Mouse (Mus musculus) neural tube, embryonic 11.5 days (tissue): ENCODE measurements around the gene Rps16. TPM values are rescaled to one million over a fixed set of nuclear protein-coding genes. Genes with fewer than 3 reads are reported as not detected.
"Not testable (repeated sequence)": the region's sequence is repeated elsewhere in the genome, so short reads cannot be mapped to it uniquely, and the experiment has no call there.

Experiments
- ATAC-seq: fragments of 200-750 bp; cut with Nextera tagmentation; 2 replicates; pipeline ENCODE4 v1.8.0; 2017; ENCODE audit warnings: moderate number of reproducible peaks, mild to moderate bottlenecking, moderate TSS enrichment, moderate library complexity; ENCODE audit not compliant: insufficient read depth, low FRiP score, low TSS enrichment
- DNase-seq: peaks from one replicate; pipeline ENCODE4 v3.0.0-alpha.2; 2015; ENCODE audit warnings: low spot score
- H3K27ac ChIP-seq: fragments of 300-500 bp; sonication (generic); 2 replicates; pipeline ENCODE4 v1.5.1; 2014; ENCODE audit warnings: low read depth, mild to moderate bottlenecking, low read length
- H3K27me3 ChIP-seq: fragments of 300-500 bp; sonication (generic); 2 replicates; pipeline ENCODE4 v1.6.1; 2014; ENCODE audit warnings: mild to moderate bottlenecking, low read length, mixed read lengths; ENCODE audit not compliant: control insufficient read depth, insufficient read depth
- H3K36me3 ChIP-seq: fragments of 300-500 bp; sonication (generic); 2 replicates; pipeline ENCODE4 v1.6.1; 2014; ENCODE audit warnings: mild to moderate bottlenecking, low read length, moderate library complexity, mixed read lengths; ENCODE audit not compliant: control insufficient read depth, insufficient read depth
- H3K4me1 ChIP-seq: fragments of 300-500 bp; sonication (generic); 2 replicates; pipeline ENCODE4 v1.6.1; 2014; ENCODE audit warnings: low read length, mixed read lengths; ENCODE audit not compliant: control insufficient read depth, insufficient read depth
- H3K4me2 ChIP-seq: fragments of 300-500 bp; sonication (generic); 2 replicates; pipeline ENCODE4 v1.6.1; 2014; ENCODE audit warnings: low read depth, mild to moderate bottlenecking, moderate library complexity
- H3K4me3 ChIP-seq: fragments of 300-500 bp; sonication (generic); 2 replicates; pipeline ENCODE4 v1.5.1; 2014; ENCODE audit warnings: low read depth, low read length
- H3K9ac ChIP-seq: fragments of 300-500 bp; sonication (generic); 2 replicates; pipeline ENCODE4 v1.6.1; 2014; ENCODE audit warnings: mild to moderate bottlenecking, low read length
- H3K9me3 ChIP-seq: fragments of 300-500 bp; sonication (generic); 2 replicates; pipeline ENCODE4 v1.6.1; 2016; ENCODE audit warnings: low read length; ENCODE audit not compliant: control insufficient read depth
- WGBS: fragments of 180-500 bp; shearing (Covaris S2); extraction: QIAGEN DNeasy Blood & Tissue Kit; methylation state at CpG from one replicate; pipeline ENCODE4 v1.1.7; 2014; 5-methylcytosine and 5-hydroxymethylcytosine counted together
- polyA plus RNA-seq: library from polyadenylated mRNA; unstranded; fragments of >200 nt; fragmentation: Nextera tagmentation; extraction: Ambion mirVana; gene quantifications from 2 replicates; pipeline ENCODE4 v1.2.1, GENCODE M21; 2014

Gene Rps16
- polyA plus RNA-seq, 1 experiment from 2014 or later, result 780 TPM

DNA sequence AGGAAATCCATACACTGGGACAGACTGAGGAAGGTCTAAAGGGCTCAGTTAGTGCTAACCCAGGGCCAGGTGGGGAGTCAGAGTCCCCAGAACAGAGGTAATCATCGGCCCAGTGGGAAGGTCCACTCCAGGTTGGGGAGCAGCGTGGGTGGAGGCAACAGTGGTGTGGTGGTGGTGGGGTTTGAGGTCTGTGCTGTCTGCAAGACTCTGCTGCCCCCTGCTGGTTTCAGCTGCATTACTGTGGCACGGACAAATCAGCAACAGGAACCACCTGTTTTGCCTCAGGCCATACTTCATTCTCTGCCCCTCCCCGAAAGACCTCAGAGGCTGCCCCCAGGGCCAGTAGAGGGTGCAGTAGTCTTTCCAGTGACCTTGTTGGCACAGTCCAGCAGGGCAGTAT is 36.0 kb downstream of the Rps16 start:
- H3K4me1 ChIP-seq, result peaks cover 7% of the 10 kb centered on the region
- no peaks in the 10 kb centered on the region for H3K27me3 ChIP-seq
- H3K4me3 ChIP-seq, result no peak overlapping the region
- no peak overlapping the region for H3K27ac ChIP-seq
- no peak overlapping the region for H3K9ac ChIP-seq
- H3K4me2 ChIP-seq, result no peak overlapping the region
- DNase-seq (peak; percentile 85), ATAC-seq (no peak; the same call in 1 of the 2 replicates)
- WGBS, result 28% methylated on average over 4 of the region's 4 CpGs
- peaks cover 14% of the 10 kb centered on the region for H3K36me3 ChIP-seq
- no peaks in the 10 kb centered on the region for H3K9me3 ChIP-seq

DNA sequence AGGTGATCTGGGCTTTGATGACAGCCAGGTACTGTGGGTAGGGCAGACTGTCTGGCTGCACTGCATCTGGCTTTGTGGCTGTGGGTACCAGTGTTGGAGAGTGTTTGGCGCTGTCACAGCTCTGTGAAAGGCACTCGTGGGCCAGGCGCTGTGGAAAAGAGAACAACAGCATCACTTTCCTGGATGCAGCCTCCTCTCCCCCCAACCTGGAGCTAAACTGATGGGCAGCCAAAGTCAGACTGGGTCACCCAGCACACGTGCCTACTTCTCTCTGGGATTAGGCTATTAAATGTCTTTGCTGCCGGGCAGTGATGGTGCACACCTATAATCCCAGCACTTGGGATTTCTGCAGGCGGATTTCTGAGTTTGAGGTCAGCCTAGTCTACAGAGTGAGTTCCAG is 36.4 kb downstream of the Rps16 start:
- ATAC-seq, H3K4me3 ChIP-seq, H3K27me3 ChIP-seq, H3K27ac ChIP-seq, H3K4me2 ChIP-seq, H3K9ac ChIP-seq, H3K9me3 ChIP-seq, H3K4me1 ChIP-seq, DNase-seq: not testable (repeated sequence)
- H3K36me3 ChIP-seq, result peaks cover 14% of the 10 kb centered on the region
- WGBS, result 83% methylated on average over 6 of the region's 6 CpGs

DNA sequence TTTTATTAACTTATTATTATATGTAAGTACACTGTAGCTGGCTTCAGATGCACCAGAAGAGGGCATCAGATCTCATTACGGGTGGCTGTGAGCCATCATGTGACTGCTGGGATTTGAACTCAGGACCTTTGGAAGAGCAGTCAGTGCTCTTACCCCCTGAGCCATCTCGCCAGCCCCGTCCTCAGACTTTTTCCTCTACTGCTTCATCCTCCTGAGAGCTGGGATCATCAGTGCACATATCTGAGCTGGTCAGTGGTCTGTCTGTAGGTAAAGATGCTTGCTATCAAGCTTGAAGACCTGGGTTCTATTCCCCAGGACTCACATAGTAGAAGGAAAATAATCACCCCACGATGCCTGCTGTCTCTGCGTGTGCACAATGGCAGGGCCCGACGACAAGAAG is 36.9 kb downstream of the Rps16 start:
- not testable (repeated sequence) for H3K4me3 ChIP-seq

DNA sequence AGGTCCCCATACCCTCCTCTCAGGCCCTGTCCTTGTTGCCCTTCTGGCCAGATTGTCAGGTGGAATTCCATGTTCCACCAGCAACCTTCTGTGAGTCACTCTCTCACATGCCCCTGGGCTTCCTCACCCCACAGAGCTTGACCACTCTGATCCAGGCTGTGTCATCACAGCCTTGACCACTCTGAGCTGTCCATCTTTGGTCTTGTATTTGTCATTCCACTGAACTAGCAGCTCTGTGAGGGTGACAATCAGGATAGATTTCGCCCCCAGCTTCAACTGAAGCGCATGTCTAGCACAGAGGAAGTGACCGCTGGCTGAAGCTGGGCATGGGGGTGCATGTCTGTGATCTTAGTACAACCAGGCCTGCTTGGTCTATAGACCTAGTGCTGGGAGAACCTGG is 39.9 kb downstream of the Rps16 start:
- Histone ChIP-seq H3K36me3 (peaks cover 16% of the 10 kb centered on the region), H3K27ac (no peak overlapping the region), H3K4me3 (no peak overlapping the region), H3K9ac (no peak overlapping the region), H3K27me3 (no peaks in the 10 kb centered on the region), H3K9me3 (no peaks in the 10 kb centered on the region), H3K4me1 (peaks cover 8% of the 10 kb centered on the region), H3K4me2 (no peak overlapping the region)
- DNase-seq (no peak), ATAC-seq (no peak)
- WGBS, result 96% methylated on average over 3 of the region's 3 CpGs

More for the DNA sequence above, 36.9 kb downstream of the Rps16 start:
- ATAC-seq, DNase-seq, H3K4me2 ChIP-seq, H3K9me3 ChIP-seq, H3K27me3 ChIP-seq, H3K9ac ChIP-seq, H3K27ac ChIP-seq, H3K4me1 ChIP-seq: not testable (repeated sequence)
- WGBS, result 93% methylated on average over 7 of the region's 7 CpGs
- peaks cover 14% of the 10 kb centered on the region for H3K36me3 ChIP-seq

DNA sequence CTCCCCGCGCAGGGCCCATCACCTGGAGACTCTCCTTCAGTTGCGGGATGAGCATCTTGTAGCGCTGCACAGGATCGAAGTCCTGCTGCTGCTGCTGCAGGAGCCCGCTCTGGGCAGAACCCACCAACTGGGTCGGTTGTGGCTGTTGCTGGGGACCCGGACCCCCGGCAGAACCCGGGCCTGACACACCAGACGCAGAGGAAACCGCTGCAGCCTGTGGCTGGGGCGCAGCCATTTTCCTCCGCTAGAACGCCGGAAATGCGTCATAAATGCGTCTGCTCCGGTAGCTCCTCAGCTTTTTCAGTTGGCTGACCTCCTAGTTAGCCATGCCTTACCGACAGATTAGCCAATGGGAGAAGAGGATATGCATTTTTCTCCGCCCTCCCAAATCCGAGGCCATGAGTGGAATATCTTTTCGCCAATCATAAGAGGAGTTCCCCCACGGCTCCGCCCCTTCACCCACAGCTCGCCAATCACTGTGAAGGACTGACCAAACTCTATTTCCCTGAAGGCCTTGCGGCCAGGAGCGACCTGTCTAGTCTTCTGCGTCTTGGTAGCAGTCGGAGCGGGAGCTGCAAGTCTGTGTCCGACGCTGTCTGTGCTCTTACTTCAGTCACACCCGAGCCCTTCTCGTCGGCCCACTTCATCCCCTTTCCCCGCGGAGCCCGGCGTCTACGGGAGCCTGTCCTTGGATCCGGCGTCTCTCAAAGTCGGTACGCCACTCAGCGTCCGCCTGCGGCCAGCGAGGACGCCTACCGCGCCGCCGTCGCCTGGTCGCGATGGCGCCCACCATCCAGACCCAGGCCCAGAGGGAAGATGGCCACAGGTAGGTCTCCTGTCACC is 42.2 kb downstream of the Rps16 start, which contains the start of the genes Med29 and Paf1:
Gene Med29, minus strand, starts transcription at position 280 of the 843 bp plus-strand sequence.
Gene Paf1, plus strand, starts transcription at position 523 of the 843 bp plus-strand sequence.
- Histone ChIP-seq H3K4me1 (peaks cover 8% of the 10 kb centered on the region), H3K4me3 (peak within 1 kb of the TSS; percentile 83), H3K9ac (peak within 1 kb of the TSS; percentile 75), H3K9me3 (no peaks in the 10 kb centered on the region), H3K36me3 (peaks cover 20% of the 10 kb centered on the region), H3K27ac (no peak within 1 kb of the TSS), H3K4me2 (peak within 1 kb of the TSS; percentile 81), H3K27me3 (no peaks in the 10 kb centered on the region)
- DNase-seq (peak; percentile 96), ATAC-seq (peak; percentile 98)
- under 1% methylated on average over 58 of the region's 58 CpGs for WGBS

DNA sequence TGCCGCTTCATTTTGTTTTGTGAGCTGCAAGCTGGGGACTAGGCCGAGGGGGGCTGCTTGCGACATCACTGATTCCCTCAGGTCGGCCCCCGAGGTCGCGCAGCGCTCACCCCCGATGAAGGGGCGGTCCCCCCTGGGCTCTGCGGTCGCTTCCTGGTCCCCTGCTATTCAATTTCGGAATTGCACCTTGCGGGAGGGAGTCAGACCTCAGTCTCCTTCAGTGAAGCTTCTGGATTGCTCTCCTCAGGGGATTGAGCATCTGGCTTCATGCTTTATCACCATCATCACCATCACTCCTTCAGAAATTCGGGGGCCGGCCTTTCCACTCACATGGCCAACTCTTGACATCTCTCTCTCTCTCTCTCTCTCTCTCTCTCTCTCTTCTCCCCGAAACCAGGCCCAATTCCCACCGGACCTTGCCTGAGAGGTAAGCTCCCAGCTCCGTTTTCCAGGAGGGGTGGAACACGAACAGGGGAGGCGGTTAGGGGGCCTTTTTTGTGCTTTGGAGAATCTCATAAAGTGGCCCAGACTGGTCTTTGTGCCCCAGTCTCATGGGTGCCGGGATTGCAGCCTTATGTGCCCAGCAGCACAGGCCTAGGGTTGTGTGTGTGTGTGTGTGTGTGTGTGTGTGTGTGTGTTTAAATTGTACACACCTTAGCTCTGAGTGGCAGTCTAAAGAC is 43.0 kb downstream of the Rps16 start:
- Histone ChIP-seq H3K4me2 (peak overlapping the region; percentile 81), H3K9ac (peak overlapping the region; percentile 75), H3K27ac (no peak overlapping the region), H3K27me3 (no peaks in the 10 kb centered on the region), H3K36me3 (peaks cover 19% of the 10 kb centered on the region), H3K4me1 (peaks cover 8% of the 10 kb centered on the region), H3K9me3 (no peaks in the 10 kb centered on the region), H3K4me3 (peak overlapping the region; percentile 83)
- WGBS, result 7% methylated on average over 22 of the region's 22 CpGs
- ATAC-seq, result no peak
- no peak for DNase-seq

DNA sequence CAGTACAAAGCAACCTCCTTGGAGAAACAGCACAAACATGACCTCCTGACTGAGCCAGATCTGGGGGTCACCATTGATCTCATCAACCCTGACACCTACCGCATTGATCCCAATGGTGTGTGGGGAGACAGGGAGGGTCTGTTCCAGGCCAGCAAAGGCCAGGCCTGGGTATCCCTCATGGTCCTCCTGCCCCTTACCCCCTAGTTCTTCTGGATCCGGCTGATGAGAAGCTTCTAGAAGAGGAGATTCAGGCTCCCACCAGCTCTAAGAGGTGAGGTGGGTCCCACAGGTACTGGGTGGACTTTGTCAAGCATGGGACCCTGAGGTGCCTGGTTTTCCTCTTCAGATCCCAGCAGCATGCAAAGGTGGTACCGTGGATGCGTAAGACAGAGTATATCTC is 45.0 kb downstream of the Rps16 start:
- no peaks in the 10 kb centered on the region for H3K9me3 ChIP-seq
- no peak overlapping the region for H3K4me2 ChIP-seq
- H3K4me3 ChIP-seq, result no peak overlapping the region
- WGBS, result 92% methylated on average over 4 of the region's 4 CpGs
- peaks cover 8% of the 10 kb centered on the region for H3K4me1 ChIP-seq
- H3K27ac ChIP-seq, result no peak overlapping the region
- no peak for ATAC-seq
- DNase-seq, result no peak
- H3K9ac ChIP-seq, result no peak overlapping the region
- H3K36me3 ChIP-seq, result peaks cover 23% of the 10 kb centered on the region
- no peaks in the 10 kb centered on the region for H3K27me3 ChIP-seq

DNA sequence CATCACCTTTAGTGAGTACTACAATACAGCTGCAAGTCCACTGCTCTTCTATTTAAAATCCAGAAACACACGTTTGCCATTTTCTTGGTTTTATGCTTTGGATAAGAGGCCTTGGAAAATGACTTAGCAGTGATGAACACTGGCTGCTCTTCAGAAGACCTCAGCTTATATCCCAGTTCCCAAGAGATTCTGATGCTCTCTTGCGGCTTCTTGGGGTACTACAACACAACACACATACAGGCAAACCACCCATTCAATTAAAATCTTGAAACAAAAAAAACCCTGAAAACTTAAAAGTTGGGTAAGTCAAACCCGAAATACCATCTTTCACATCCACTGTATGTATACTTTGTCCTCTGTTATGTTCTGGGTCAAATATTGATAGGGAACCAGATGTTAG is 47.5 kb downstream of the Rps16 start:
- WGBS, result 74% methylated on average over 3 of the region's 3 CpGs
- H3K27me3 ChIP-seq, result no peaks in the 10 kb centered on the region
- H3K9me3 ChIP-seq, result no peaks in the 10 kb centered on the region
- DNase-seq, result no peak
- peaks cover 34% of the 10 kb centered on the region for H3K36me3 ChIP-seq
- no peak overlapping the region for H3K27ac ChIP-seq
- no peak for ATAC-seq
- H3K4me3 ChIP-seq, result no peak overlapping the region
- H3K9ac ChIP-seq, result no peak overlapping the region
- no peak overlapping the region for H3K4me2 ChIP-seq
- H3K4me1 ChIP-seq, result peaks cover 4% of the 10 kb centered on the region; the same call in 1 of the 2 replicates
